Mouse (Mus musculus) embryonic facial prominence, embryonic 15.5 days (tissue): Measurements from ENCODE around the gene Mrvi1. TPM values are rescaled to one million over a fixed set of nuclear protein-coding genes. Genes with fewer than 3 reads are reported as not detected.

Source experiments
- ATAC-seq: fragments of 200-750 bp; cut with Nextera tagmentation; 2 replicates; pipeline ENCODE4 v1.8.0; 2017; ENCODE audit warnings: low read depth, moderate TSS enrichment; ENCODE audit not compliant: insufficient number of reproducible peaks, low FRiP score, low TSS enrichment
- H3K27ac ChIP-seq: fragments of 300-500 bp; sonication (generic); replicated peaks from 2 replicates; pipeline ENCODE4 v1.5.1; 2015; ENCODE audit warnings: mild to moderate bottlenecking, inconsistent platforms
- H3K27me3 ChIP-seq: fragments of 300-500 bp; sonication (generic); 2 replicates; pipeline ENCODE4 v1.6.1; 2015; ENCODE audit warnings: inconsistent platforms
- H3K36me3 ChIP-seq: fragments of 300-500 bp; sonication (generic); 2 replicates; pipeline ENCODE4 v1.6.1; 2015; ENCODE audit warnings: mild to moderate bottlenecking, inconsistent platforms
- H3K4me1 ChIP-seq: fragments of 300-500 bp; sonication (generic); 2 replicates; pipeline ENCODE4 v1.6.1; 2015; ENCODE audit warnings: inconsistent platforms
- H3K4me2 ChIP-seq: fragments of 300-500 bp; sonication (generic); replicated peaks from 2 replicates; pipeline ENCODE4 v1.6.1; 2015; ENCODE audit warnings: mild to moderate bottlenecking, inconsistent platforms
- H3K4me3 ChIP-seq: fragments of 300-500 bp; sonication (generic); replicated peaks from 2 replicates; pipeline ENCODE4 v1.5.1; 2015; ENCODE audit warnings: mild to moderate bottlenecking, inconsistent platforms
- H3K9ac ChIP-seq: fragments of 300-500 bp; sonication (generic); 2 replicates; pipeline ENCODE4 v1.6.1; 2015; ENCODE audit warnings: inconsistent platforms
- H3K9me3 ChIP-seq: fragments of 300-500 bp; sonication (generic); replicated peaks from 2 replicates; pipeline ENCODE4 v1.6.1; 2016; ENCODE audit warnings: inconsistent platforms
- WGBS: fragments of 180-500 bp; shearing (Covaris S2); methylation state at CpG from one replicate; pipeline ENCODE4 v1.1.7; 2015; 5-methylcytosine and 5-hydroxymethylcytosine counted together
- polyA plus RNA-seq: library from polyadenylated mRNA; unstranded; fragments of >200 nt; fragmentation: Nextera tagmentation; extraction: Ambion mirVana; gene quantifications from 2 replicates; pipeline ENCODE4 v1.2.1, GENCODE M21; 2015

Mrvi1 gene
- polyA plus RNA-seq, 1 experiment from 2014 or later = 2.1 TPM

GRCm38 (mm10) chr7:110876965-110877364 is 105.3 kb downstream of the Mrvi1 start:
- Histone ChIP-seq H3K4me1 (no peaks in the 10 kb centered on the region), H3K4me3 (no peak overlapping the region), H3K27me3 (no peaks in the 10 kb centered on the region), H3K4me2 (no peak overlapping the region), H3K9ac (no peak overlapping the region), H3K36me3 (no peaks in the 10 kb centered on the region), H3K27ac (no peak overlapping the region), H3K9me3 (no peaks in the 10 kb centered on the region)
- no peak for ATAC-seq
- 82% methylated on average over 4 of the region's 4 CpGs for WGBS

GRCm38 (mm10) chr7:110868807-110869206 is 113.5 kb downstream of the Mrvi1 start:
- no peak for ATAC-seq
- Histone ChIP-seq H3K27ac (no peak overlapping the region), H3K27me3 (no peaks in the 10 kb centered on the region), H3K9me3 (no peaks in the 10 kb centered on the region), H3K9ac (no peak overlapping the region), H3K4me3 (no peak overlapping the region), H3K36me3 (no peaks in the 10 kb centered on the region), H3K4me1 (no peaks in the 10 kb centered on the region), H3K4me2 (no peak overlapping the region)
- WGBS = 65% methylated on average over 5 of the region's 5 CpGs

DNA sequence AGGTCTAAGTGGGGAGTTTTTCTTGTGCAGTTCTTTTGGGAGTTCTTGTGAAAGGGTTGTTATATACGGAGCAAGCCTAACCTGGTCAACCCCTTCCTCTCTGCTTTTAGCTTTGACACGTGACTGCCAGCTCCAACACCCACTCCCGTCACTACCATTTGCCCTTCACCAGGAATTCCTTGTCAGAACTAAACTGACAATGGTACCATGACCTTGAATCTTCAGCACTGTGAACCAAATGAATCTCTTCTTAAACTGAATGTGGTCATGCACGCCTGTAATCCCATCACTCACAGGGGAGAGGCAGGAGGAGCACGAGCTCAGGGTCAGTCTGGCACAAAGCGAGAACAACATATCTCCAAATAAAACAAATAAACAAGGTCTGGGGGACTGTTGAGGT is 115.1 kb downstream of the Mrvi1 start:
- H3K27me3 ChIP-seq = no peaks in the 10 kb centered on the region

GRCm38 (mm10) chr7:110866021-110866420 is 116.2 kb downstream of the Mrvi1 start:
- Histone ChIP-seq H3K9ac (no peak overlapping the region), H3K4me1 (no peaks in the 10 kb centered on the region), H3K27ac (no peak overlapping the region), H3K27me3 (no peaks in the 10 kb centered on the region), H3K36me3 (no peaks in the 10 kb centered on the region), H3K4me2 (no peak overlapping the region), H3K9me3 (no peaks in the 10 kb centered on the region), H3K4me3 (no peak overlapping the region)
- WGBS = 89% methylated on average over 3 of the region's 3 CpGs
- ATAC-seq = no peak

More for the DNA sequence above, 115.1 kb downstream of the Mrvi1 start:
- 84% methylated on average over 6 of the region's 6 CpGs for WGBS
- Histone ChIP-seq H3K4me2 (no peak overlapping the region), H3K4me3 (no peak overlapping the region), H3K27ac (no peak overlapping the region), H3K9me3 (no peaks in the 10 kb centered on the region), H3K4me1 (no peaks in the 10 kb centered on the region), H3K9ac (no peak overlapping the region), H3K36me3 (no peaks in the 10 kb centered on the region)
- no peak for ATAC-seq

DNA sequence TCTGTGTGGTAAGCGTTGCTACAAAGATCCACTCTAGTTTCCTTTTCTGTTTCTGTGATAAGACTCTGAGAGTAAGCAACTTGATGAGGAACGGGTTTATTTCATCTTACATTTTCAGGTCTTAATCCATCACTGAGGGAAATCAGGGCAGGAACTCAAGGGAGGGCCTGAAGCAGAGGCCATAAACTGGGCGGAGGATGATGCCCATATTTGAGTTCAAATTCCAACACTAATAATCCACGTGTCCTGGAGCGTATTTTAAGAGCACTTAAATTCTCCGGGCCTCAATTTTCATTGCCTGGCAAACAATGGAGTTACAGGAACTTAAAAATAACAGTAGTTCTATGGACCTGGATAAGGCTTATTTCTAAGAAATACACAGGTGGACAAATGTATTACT is 116.7 kb downstream of the Mrvi1 start:
- Histone ChIP-seq H3K9ac (no peak overlapping the region), H3K27me3 (no peaks in the 10 kb centered on the region), H3K4me2 (no peak overlapping the region), H3K9me3 (no peaks in the 10 kb centered on the region), H3K4me3 (no peak overlapping the region), H3K4me1 (no peaks in the 10 kb centered on the region), H3K36me3 (no peaks in the 10 kb centered on the region), H3K27ac (no peak overlapping the region)
- ATAC-seq = no peak
- WGBS = 79% methylated on average over 6 of the region's 6 CpGs

DNA sequence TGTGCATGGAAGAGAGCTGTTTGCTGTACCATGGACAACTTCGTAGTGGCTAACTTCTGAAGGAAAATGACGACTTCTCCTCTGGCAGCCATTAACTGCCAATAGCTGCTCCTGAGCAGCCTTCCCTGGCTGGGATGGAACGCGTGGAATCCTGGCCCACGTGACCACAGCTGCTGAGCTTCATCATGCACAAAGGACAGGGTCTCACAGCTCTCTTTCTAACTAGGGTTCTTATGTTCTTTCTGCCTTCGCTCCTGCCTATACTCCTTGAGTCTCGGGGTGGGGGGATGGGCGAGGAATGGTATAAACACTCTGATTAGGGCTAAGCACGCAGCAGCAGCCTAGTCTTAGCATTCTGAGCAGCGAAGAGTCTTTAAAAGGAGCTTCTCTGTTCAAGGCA is 117.2 kb downstream of the Mrvi1 start:
- Histone ChIP-seq H3K4me3 (no peak overlapping the region), H3K27ac (no peak overlapping the region), H3K9me3 (no peaks in the 10 kb centered on the region), H3K27me3 (no peaks in the 10 kb centered on the region), H3K4me2 (no peak overlapping the region), H3K36me3 (no peaks in the 10 kb centered on the region), H3K4me1 (no peaks in the 10 kb centered on the region), H3K9ac (no peak overlapping the region)
- peak; percentile 11; the same call in 1 of the 2 replicates for ATAC-seq
- WGBS = 37% methylated on average over 10 of the region's 10 CpGs

DNA sequence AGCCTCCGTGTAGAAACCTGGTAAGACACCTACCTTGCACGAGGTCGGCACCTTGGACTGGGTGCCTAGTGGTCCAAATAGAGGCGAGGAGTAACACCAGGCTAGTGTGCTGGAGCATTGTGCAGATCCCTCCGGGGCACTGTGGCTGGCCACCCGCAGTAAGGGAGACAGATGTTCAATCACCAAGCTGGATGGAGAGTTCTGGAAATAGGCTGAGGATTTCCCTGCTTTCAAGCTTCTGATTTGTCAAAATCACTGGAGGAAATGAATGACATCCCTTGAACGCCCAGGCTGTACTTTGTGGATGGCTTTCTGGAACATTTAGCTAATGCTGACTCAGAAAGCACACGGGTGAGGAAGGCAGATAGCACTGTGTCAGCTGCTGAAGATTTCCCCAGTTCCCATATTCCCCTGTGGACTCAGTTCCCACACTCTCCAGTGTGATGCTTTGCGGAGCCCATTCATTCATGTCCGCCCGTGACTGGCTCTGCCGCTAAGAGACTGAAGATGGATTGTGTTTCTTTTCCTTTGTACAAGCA is 119.4 kb downstream of the Mrvi1 start, which contains the start of gene Lyve1:
TSS of gene Lyve1 (minus strand) at position 489 of the 539 bp plus-strand sequence.
- Histone ChIP-seq H3K36me3 (no peaks in the 10 kb centered on the region), H3K9ac (no peak within 1 kb of the TSS), H3K9me3 (no peaks in the 10 kb centered on the region), H3K4me1 (no peaks in the 10 kb centered on the region), H3K4me3 (no peak within 1 kb of the TSS), H3K4me2 (no peak within 1 kb of the TSS), H3K27ac (no peak within 1 kb of the TSS), H3K27me3 (no peaks in the 10 kb centered on the region)
- 69% methylated on average over 12 of the region's 12 CpGs for WGBS
- ATAC-seq = no peak

DNA sequence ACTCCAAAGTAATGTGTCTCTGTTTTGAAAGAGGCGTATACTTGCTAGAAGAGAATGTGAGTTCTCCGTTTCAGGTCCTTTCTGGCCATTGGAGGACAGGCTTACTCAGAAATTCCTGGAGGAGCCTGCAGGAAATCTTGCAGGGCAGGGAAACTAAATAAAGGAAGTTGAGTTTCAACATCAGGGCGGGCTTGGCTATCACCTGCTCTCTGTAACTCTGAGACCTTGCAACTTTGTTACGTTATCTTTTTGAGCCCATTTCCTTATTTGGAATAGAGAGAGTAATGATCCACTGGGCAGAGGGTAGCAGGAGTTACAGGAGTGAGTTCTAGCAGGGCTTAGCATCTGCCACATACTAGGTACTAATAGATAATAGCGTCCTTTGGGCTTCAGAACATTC is 122.1 kb downstream of the Mrvi1 start:
- Histone ChIP-seq H3K27me3 (no peaks in the 10 kb centered on the region), H3K4me2 (no peak overlapping the region), H3K36me3 (no peaks in the 10 kb centered on the region), H3K9ac (no peak overlapping the region), H3K4me1 (no peaks in the 10 kb centered on the region), H3K27ac (no peak overlapping the region), H3K4me3 (no peak overlapping the region), H3K9me3 (no peaks in the 10 kb centered on the region)
- WGBS = 57% methylated on average over 5 of the region's 5 CpGs
- no peak for ATAC-seq

GRCm38 (mm10) chr7:110855604-110856003 is 126.7 kb downstream of the Mrvi1 start:
- Histone ChIP-seq H3K4me3 (no peak overlapping the region), H3K9ac (no peak overlapping the region), H3K4me2 (no peak overlapping the region), H3K9me3 (no peaks in the 10 kb centered on the region), H3K27me3 (no peaks in the 10 kb centered on the region), H3K27ac (no peak overlapping the region), H3K4me1 (no peaks in the 10 kb centered on the region), H3K36me3 (no peaks in the 10 kb centered on the region)
- WGBS = 62% methylated on average over 1 of the region's 1 CpGs
- ATAC-seq = no peak

DNA sequence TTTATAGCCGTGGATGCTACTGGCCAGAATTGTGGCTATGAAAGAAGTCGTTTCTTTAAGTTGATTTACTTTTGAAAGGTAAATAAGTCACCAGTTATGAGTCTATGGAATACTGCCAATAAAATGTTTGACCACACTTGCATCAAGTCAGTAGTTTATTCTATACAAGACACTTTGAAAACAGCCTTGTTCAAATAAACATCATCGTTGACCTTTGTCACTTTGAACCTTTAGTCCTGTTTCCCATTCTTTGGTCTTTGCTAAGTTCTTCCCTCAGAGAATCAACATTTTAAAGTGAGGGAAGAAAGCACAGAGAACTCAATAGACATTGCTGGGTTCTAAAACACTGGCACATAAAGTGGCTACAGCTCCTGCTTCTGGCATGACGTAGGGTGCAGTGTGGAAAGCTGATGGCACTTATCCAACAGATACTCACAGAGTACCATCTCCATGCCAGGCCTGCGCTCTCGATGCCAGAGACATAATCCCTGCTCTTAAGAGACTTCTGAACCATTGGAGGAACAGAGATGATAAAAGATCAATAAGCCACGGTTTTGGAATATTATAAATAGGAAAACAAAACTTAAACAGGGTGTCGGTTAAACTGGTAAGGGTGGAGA is 127.2 kb downstream of the Mrvi1 start:
- Histone ChIP-seq H3K27me3 (no peaks in the 10 kb centered on the region), H3K4me1 (no peaks in the 10 kb centered on the region), H3K4me3 (no peak overlapping the region), H3K9me3 (no peaks in the 10 kb centered on the region), H3K4me2 (no peak overlapping the region), H3K9ac (no peak overlapping the region), H3K27ac (no peak overlapping the region), H3K36me3 (no peaks in the 10 kb centered on the region)
- 78% methylated on average over 8 of the region's 8 CpGs for WGBS
- ATAC-seq = no peak

DNA sequence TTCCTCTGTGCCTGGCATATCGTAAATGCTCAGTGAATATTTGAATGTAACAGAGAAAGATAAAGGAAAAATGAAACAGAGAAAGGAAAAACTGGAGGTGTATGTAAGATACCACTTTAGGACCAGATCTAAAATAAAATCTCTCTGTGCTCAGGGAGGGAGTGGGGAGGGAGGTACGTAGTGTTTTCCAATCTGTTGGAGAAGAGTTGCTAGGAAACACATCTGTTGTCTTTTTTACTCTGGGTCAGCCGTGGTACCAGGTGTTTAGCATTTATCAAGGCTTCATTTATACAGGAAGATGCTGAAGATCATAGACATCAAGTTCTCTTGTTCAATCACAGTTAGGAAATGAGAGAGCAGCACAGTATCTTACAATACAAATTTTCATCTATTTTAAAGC is 127.7 kb downstream of the Mrvi1 start:
- Histone ChIP-seq H3K4me3 (no peak overlapping the region), H3K9me3 (no peaks in the 10 kb centered on the region), H3K27me3 (no peaks in the 10 kb centered on the region), H3K9ac (no peak overlapping the region), H3K27ac (no peak overlapping the region), H3K4me2 (no peak overlapping the region), H3K4me1 (no peaks in the 10 kb centered on the region), H3K36me3 (no peaks in the 10 kb centered on the region)
- no peak for ATAC-seq
- 55% methylated on average over 3 of the region's 3 CpGs for WGBS

- H3K27ac ChIP-seq = no peak overlapping the region
- WGBS = 66% methylated on average over 10 of the region's 10 CpGs
- H3K27me3 ChIP-seq = no peaks in the 10 kb centered on the region
- no peaks in the 10 kb centered on the region for H3K4me1 ChIP-seq
- no peaks in the 10 kb centered on the region for H3K36me3 ChIP-seq
- H3K9me3 ChIP-seq = no peaks in the 10 kb centered on the region
- H3K4me3 ChIP-seq = no peak overlapping the region
- H3K4me2 ChIP-seq = no peak overlapping the region
- ATAC-seq = no peak
- H3K9ac ChIP-seq = no peak overlapping the region
Measured at GRCm38 (mm10) chr7:110853611-110854010, 128.7 kb downstream of the Mrvi1 start.
